Mouse (Mus musculus) limb, embryonic 10.5 days (tissue): ENCODE data around the gene Actr3b. TPM values are rescaled to one million over a fixed set of nuclear protein-coding genes. Genes with fewer than 3 reads are reported as not detected.
A peak's percentile ranks its signal among the peaks of the same experiment; 100 is the strongest.

Experiments used
- DNase-seq: peaks from one replicate; pipeline ENCODE4 v3.0.0-alpha.2; 2017; ENCODE audit warnings: low spot score
- H3K27ac ChIP-seq: fragments of 300-500 bp; sonication (generic); 2 replicates; pipeline ENCODE4 v1.5.1; 2016; ENCODE audit warnings: mild to moderate bottlenecking
- H3K27me3 ChIP-seq: fragments of 300-500 bp; sonication (generic); 2 replicates; pipeline ENCODE4 v1.6.1; 2016; ENCODE audit warnings: low read depth, mild to moderate bottlenecking; ENCODE audit not compliant: poor library complexity, severe bottlenecking
- H3K36me3 ChIP-seq: fragments of 300-500 bp; sonication (generic); 2 replicates; pipeline ENCODE4 v1.6.1; 2016; ENCODE audit warnings: mild to moderate bottlenecking, moderate library complexity
- H3K4me1 ChIP-seq: fragments of 300-500 bp; sonication (generic); 2 replicates; pipeline ENCODE4 v1.6.1; 2016
- H3K4me3 ChIP-seq: fragments of 300-500 bp; sonication (generic); 2 replicates; pipeline ENCODE4 v1.5.1; 2016; ENCODE audit warnings: mild to moderate bottlenecking, moderate library complexity
- H3K9me3 ChIP-seq: fragments of 300-500 bp; sonication (generic); replicated peaks from 2 replicates; pipeline ENCODE4 v1.6.1; 2016; ENCODE audit warnings: mild to moderate bottlenecking
- WGBS: fragments of 180-500 bp; shearing (Covaris S2); methylation state at CpG from one replicate; pipeline ENCODE4 v1.1.7; 2016; 5-methylcytosine and 5-hydroxymethylcytosine counted together
- polyA plus RNA-seq: library from polyadenylated mRNA; unstranded; fragments of >200 nt; fragmentation: Nextera tagmentation; extraction: Ambion mirVana; gene quantifications from 2 replicates; pipeline ENCODE4 v1.2.1, GENCODE M21; 2016

Gene Actr3b
- polyA plus RNA-seq, 1 experiment from 2014 or later = 3.4 TPM

- Histone ChIP-seq H3K9me3 (no peaks in the 10 kb centered on the region), H3K4me3 (no peak overlapping the region), H3K4me1 (no peaks in the 10 kb centered on the region), H3K27ac (no peak overlapping the region), H3K27me3 (no peaks in the 10 kb centered on the region), H3K36me3 (no peaks in the 10 kb centered on the region)
- 47% methylated on average over 8 of the region's 8 CpGs for WGBS
- DNase-seq = no peak
Measured at GRCm38 (mm10) chr5:25753556-25754235, 6.1 kb upstream of the Actr3b start.

- no peaks in the 10 kb centered on the region for H3K27me3 ChIP-seq
- H3K4me3 ChIP-seq = no peak overlapping the region
- H3K36me3 ChIP-seq = no peaks in the 10 kb centered on the region
- 8% methylated on average over 2 of the region's 2 CpGs for WGBS
- peaks cover under 1% of the 10 kb centered on the region; the same call in 1 of the 2 replicates for H3K4me1 ChIP-seq
- no peak overlapping the region for H3K27ac ChIP-seq
- H3K9me3 ChIP-seq = no peaks in the 10 kb centered on the region
- DNase-seq = no peak
Measured at GRCm38 (mm10) chr5:25754236-25754766, 5.5 kb upstream of the Actr3b start.

- H3K4me1 ChIP-seq = peaks cover 9% of the 10 kb centered on the region; the same call in 1 of the 2 replicates
- peaks cover 12% of the 10 kb centered on the region; the same call in 1 of the 2 replicates for H3K27me3 ChIP-seq
- WGBS = 3% methylated on average over 10 of the region's 10 CpGs
- DNase-seq = peak; percentile 36
- H3K9me3 ChIP-seq = no peaks in the 10 kb centered on the region
- H3K27ac ChIP-seq = no peak overlapping the region
- H3K36me3 ChIP-seq = no peaks in the 10 kb centered on the region
- H3K4me3 ChIP-seq = peak overlapping the region; percentile 89
Measured at GRCm38 (mm10) chr5:25760410-25760832, 624 bp downstream of the Actr3b start.

GRCm38 (mm10) chr5:25760871-25761270 lies 1.1 kb downstream of the Actr3b start:
- H3K4me3 ChIP-seq = no peak overlapping the region

GRCm38 (mm10) chr5:25761850-25762249 lies 2.1 kb downstream of the Actr3b start:
- WGBS = 85% methylated on average over 2 of the region's 2 CpGs
- peaks cover 12% of the 10 kb centered on the region; the same call in 1 of the 2 replicates for H3K27me3 ChIP-seq
- no peak for DNase-seq
- no peaks in the 10 kb centered on the region for H3K36me3 ChIP-seq
- H3K4me3 ChIP-seq = no peak overlapping the region
- H3K27ac ChIP-seq = no peak overlapping the region
- H3K4me1 ChIP-seq = peaks cover 9% of the 10 kb centered on the region; the same call in 1 of the 2 replicates
- no peaks in the 10 kb centered on the region for H3K9me3 ChIP-seq

More at GRCm38 (mm10) chr5:25760871-25761270, 1.1 kb downstream of the Actr3b start:
- Histone ChIP-seq H3K9me3 (no peaks in the 10 kb centered on the region), H3K27ac (no peak overlapping the region), H3K4me1 (peaks cover 9% of the 10 kb centered on the region; the same call in 1 of the 2 replicates), H3K27me3 (peaks cover 12% of the 10 kb centered on the region; the same call in 1 of the 2 replicates), H3K36me3 (no peaks in the 10 kb centered on the region)
- no peak for DNase-seq
- WGBS = 71% methylated on average over 3 of the region's 3 CpGs

- no peak overlapping the region for H3K27ac ChIP-seq
- H3K27me3 ChIP-seq = no peaks in the 10 kb centered on the region
- no peaks in the 10 kb centered on the region for H3K36me3 ChIP-seq
- no peak for DNase-seq
- H3K9me3 ChIP-seq = no peaks in the 10 kb centered on the region
- peak overlapping the region; percentile 38 for H3K4me3 ChIP-seq
- 67% methylated on average over 17 of the region's 17 CpGs for WGBS
- no peaks in the 10 kb centered on the region for H3K4me1 ChIP-seq
Measured at GRCm38 (mm10) chr5:25769006-25769405, 9.2 kb downstream of the Actr3b start.

GRCm38 (mm10) chr5:25769406-25769805 lies 9.6 kb downstream of the Actr3b start:
- Histone ChIP-seq H3K9me3 (no peaks in the 10 kb centered on the region), H3K27ac (no peak overlapping the region), H3K4me3 (no peak overlapping the region), H3K4me1 (no peaks in the 10 kb centered on the region), H3K36me3 (no peaks in the 10 kb centered on the region), H3K27me3 (no peaks in the 10 kb centered on the region)
- WGBS = 49% methylated on average over 2 of the region's 2 CpGs
- no peak for DNase-seq

GRCm38 (mm10) chr5:25772456-25772855 lies 12.7 kb downstream of the Actr3b start:
- Histone ChIP-seq H3K4me3 (no peak overlapping the region), H3K36me3 (no peaks in the 10 kb centered on the region), H3K27ac (no peak overlapping the region), H3K4me1 (no peaks in the 10 kb centered on the region), H3K9me3 (no peaks in the 10 kb centered on the region), H3K27me3 (no peaks in the 10 kb centered on the region)
- no peak for DNase-seq
- WGBS = 87% methylated on average over 9 of the region's 9 CpGs

- Histone ChIP-seq H3K27ac (no peak overlapping the region), H3K4me1 (no peaks in the 10 kb centered on the region), H3K36me3 (no peaks in the 10 kb centered on the region), H3K9me3 (no peaks in the 10 kb centered on the region), H3K27me3 (no peaks in the 10 kb centered on the region), H3K4me3 (no peak overlapping the region)
- 87% methylated on average over 13 of the region's 13 CpGs for WGBS
- DNase-seq = no peak
Measured at GRCm38 (mm10) chr5:25773921-25774790, 14.4 kb downstream of the Actr3b start.

- H3K4me1 ChIP-seq = no peaks in the 10 kb centered on the region
- no peak overlapping the region for H3K27ac ChIP-seq
- WGBS = 90% methylated on average over 6 of the region's 6 CpGs
- DNase-seq = no peak
- H3K4me3 ChIP-seq = no peak overlapping the region
- H3K27me3 ChIP-seq = no peaks in the 10 kb centered on the region
- H3K36me3 ChIP-seq = no peaks in the 10 kb centered on the region
- no peaks in the 10 kb centered on the region for H3K9me3 ChIP-seq
Measured at GRCm38 (mm10) chr5:25791570-25791969, 31.8 kb downstream of the Actr3b start.

- no peak overlapping the region for H3K27ac ChIP-seq
- peaks cover 10% of the 10 kb centered on the region for H3K4me1 ChIP-seq
- no peaks in the 10 kb centered on the region for H3K36me3 ChIP-seq
- DNase-seq = no peak
- H3K27me3 ChIP-seq = no peaks in the 10 kb centered on the region
- WGBS = 92% methylated on average over 11 of the region's 11 CpGs
- no peak overlapping the region for H3K4me3 ChIP-seq
- no peaks in the 10 kb centered on the region for H3K9me3 ChIP-seq
Measured at GRCm38 (mm10) chr5:25797776-25798175, 38.0 kb downstream of the Actr3b start.

GRCm38 (mm10) chr5:25800929-25801328 lies 41.1 kb downstream of the Actr3b start:
- 77% methylated on average over 6 of the region's 6 CpGs for WGBS
- no peak overlapping the region for H3K4me3 ChIP-seq
- H3K4me1 ChIP-seq = peaks cover 10% of the 10 kb centered on the region
- no peak overlapping the region for H3K27ac ChIP-seq
- no peaks in the 10 kb centered on the region for H3K36me3 ChIP-seq
- DNase-seq = no peak
- H3K27me3 ChIP-seq = no peaks in the 10 kb centered on the region
- H3K9me3 ChIP-seq = no peaks in the 10 kb centered on the region

- H3K27ac ChIP-seq = no peak overlapping the region
- H3K27me3 ChIP-seq = no peaks in the 10 kb centered on the region
- H3K9me3 ChIP-seq = no peaks in the 10 kb centered on the region
- H3K4me1 ChIP-seq = peaks cover 10% of the 10 kb centered on the region
- no peaks in the 10 kb centered on the region for H3K36me3 ChIP-seq
- no peak for DNase-seq
- 78% methylated on average over 4 of the region's 4 CpGs for WGBS
- H3K4me3 ChIP-seq = no peak overlapping the region
Measured at GRCm38 (mm10) chr5:25801744-25802143, 41.9 kb downstream of the Actr3b start.
